Mouse (Mus musculus) forebrain, embryonic 11.5 days (tissue): Measurements from ENCODE around the gene Mea1. TPM values are rescaled to one million over a fixed set of nuclear protein-coding genes. Genes with fewer than 3 reads are reported as not detected.

Source experiments
- ATAC-seq: fragments of 200-750 bp; cut with Nextera tagmentation; replicated peaks from 2 replicates; pipeline ENCODE4 v1.8.0; 2017; ENCODE audit warnings: moderate TSS enrichment; ENCODE audit not compliant: low FRiP score
- DNase-seq: peaks from one replicate; pipeline ENCODE4 v3.0.0-alpha.2; 2017; ENCODE audit warnings: low spot score
- H3K27ac ChIP-seq: fragments of 300-500 bp; sonication (generic); 2 replicates; pipeline ENCODE4 v1.5.1; 2014; ENCODE audit warnings: low read depth, low read length
- H3K27me3 ChIP-seq: fragments of 300-500 bp; sonication (generic); 2 replicates; pipeline ENCODE4 v1.6.1; 2014; ENCODE audit warnings: mild to moderate bottlenecking, low read length, mixed read lengths; ENCODE audit not compliant: control insufficient read depth, insufficient read depth
- H3K36me3 ChIP-seq: fragments of 300-500 bp; sonication (generic); 2 replicates; pipeline ENCODE4 v1.6.1; 2014; ENCODE audit warnings: mild to moderate bottlenecking, low read length, moderate library complexity, mixed read lengths; ENCODE audit not compliant: control insufficient read depth, insufficient read depth
- H3K4me1 ChIP-seq: fragments of 300-500 bp; sonication (generic); replicated peaks from 2 replicates; pipeline ENCODE4 v1.6.1; 2014; ENCODE audit warnings: low read length, mixed read lengths; ENCODE audit not compliant: control insufficient read depth, insufficient read depth
- H3K4me2 ChIP-seq: fragments of 300-500 bp; sonication (generic); 2 replicates; pipeline ENCODE4 v1.6.1; 2014; ENCODE audit warnings: low read depth, mild to moderate bottlenecking, low read length, moderate library complexity, mixed read lengths; ENCODE audit not compliant: severe bottlenecking
- H3K4me3 ChIP-seq: fragments of 300-500 bp; sonication (generic); 2 replicates; pipeline ENCODE4 v1.5.1; 2014; ENCODE audit warnings: low read depth, low read length
- H3K9ac ChIP-seq: fragments of 300-500 bp; sonication (generic); 2 replicates; pipeline ENCODE4 v1.6.1; 2014; ENCODE audit warnings: low read length
- H3K9me3 ChIP-seq: fragments of 300-500 bp; sonication (generic); 2 replicates; pipeline ENCODE4 v1.6.1; 2016; ENCODE audit warnings: low read length, mixed read lengths; ENCODE audit not compliant: control insufficient read depth
- WGBS: fragments of 180-500 bp; shearing (Covaris S2); extraction: QIAGEN DNeasy Blood & Tissue Kit; methylation state at CpG from one replicate; pipeline ENCODE4 v1.1.7; 2014; 5-methylcytosine and 5-hydroxymethylcytosine counted together
- polyA plus RNA-seq: library from polyadenylated mRNA; unstranded; fragments of >200 nt; fragmentation: Nextera tagmentation; extraction: Ambion mirVana; gene quantifications from 2 replicates; pipeline ENCODE4 v1.2.1, GENCODE M21; 2014

Gene Mea1
- polyA plus RNA-seq, 1 experiment from 2014 or later: 167 TPM

DNA sequence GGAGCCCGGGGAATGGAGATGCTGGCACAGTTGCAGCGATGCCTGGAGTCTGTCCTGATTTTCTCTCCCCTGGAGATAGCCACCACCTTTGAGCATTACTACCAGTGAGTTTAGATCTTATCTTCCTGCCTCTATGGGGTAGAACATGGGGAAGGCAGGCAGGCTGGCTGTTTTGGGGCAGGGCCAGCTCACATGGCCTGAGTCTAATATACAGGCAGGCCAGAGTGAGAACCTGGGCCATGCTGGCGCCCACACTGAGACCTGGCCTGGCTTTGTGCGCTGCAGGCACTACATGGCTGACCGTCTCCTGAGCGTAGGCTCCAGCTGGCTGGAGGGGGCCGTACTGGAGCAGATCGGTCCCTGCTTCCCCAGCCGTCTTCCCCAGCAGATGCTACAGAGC lies 17.2 kb upstream of the Mea1 start:
- H3K9ac ChIP-seq: no peak overlapping the region
- H3K4me1 ChIP-seq: no peaks in the 10 kb centered on the region
- DNase-seq: no peak
- H3K9me3 ChIP-seq: no peaks in the 10 kb centered on the region
- ATAC-seq: no peak
- no peak overlapping the region for H3K4me2 ChIP-seq
- peaks cover 27% of the 10 kb centered on the region for H3K36me3 ChIP-seq
- no peak overlapping the region for H3K4me3 ChIP-seq
- WGBS: 96% methylated on average over 9 of the region's 9 CpGs
- H3K27me3 ChIP-seq: no peaks in the 10 kb centered on the region
- no peak overlapping the region for H3K27ac ChIP-seq

DNA sequence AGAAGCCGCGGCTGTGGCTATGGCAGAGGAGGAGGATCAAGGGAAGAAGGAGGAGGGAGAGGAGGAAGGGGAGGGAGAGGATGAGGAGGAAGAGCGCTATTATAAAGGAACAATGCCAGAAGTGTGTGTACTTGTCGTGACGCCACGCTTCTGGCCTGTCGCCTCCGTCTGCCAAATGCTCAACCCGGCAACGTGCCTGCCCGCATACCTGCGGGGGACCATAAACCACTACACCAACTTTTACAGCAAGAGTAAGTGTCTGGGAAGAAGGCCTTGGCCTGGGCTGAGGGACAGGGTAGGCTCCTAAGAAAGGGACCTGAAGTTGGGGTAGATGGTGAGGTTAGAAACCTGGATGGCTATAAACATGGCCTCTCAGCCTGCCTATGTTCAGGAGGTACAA lies 16.6 kb upstream of the Mea1 start:
- no peaks in the 10 kb centered on the region for H3K4me1 ChIP-seq
- WGBS: 97% methylated on average over 12 of the region's 12 CpGs
- no peak for DNase-seq
- no peak overlapping the region for H3K4me3 ChIP-seq
- ATAC-seq: no peak
- H3K9ac ChIP-seq: no peak overlapping the region
- no peaks in the 10 kb centered on the region for H3K9me3 ChIP-seq
- no peaks in the 10 kb centered on the region for H3K27me3 ChIP-seq
- H3K27ac ChIP-seq: no peak overlapping the region
- no peak overlapping the region for H3K4me2 ChIP-seq
- H3K36me3 ChIP-seq: peaks cover 29% of the 10 kb centered on the region

DNA sequence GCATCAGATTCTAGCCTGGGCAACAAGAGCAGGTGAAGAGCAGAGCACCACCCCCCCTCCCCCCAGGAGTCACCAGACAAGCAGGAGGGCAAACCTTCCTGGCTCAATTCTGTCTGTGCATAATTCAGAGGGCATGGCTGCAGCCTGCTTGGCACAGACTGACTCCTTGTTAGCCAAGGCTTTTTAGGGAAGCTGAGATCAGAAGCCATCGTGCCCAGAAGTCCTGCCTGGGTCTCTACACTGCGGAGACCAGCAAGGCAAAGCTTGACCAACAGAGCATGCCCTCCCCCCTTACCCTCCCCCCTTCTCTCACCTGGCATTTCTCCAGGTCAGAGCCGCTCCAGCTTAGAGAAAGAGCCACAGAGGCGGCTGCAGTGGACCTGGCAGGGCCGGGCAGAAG lies 15.9 kb upstream of the Mea1 start:
- DNase-seq: no peak
- no peak overlapping the region for H3K4me3 ChIP-seq
- H3K4me2 ChIP-seq: no peak overlapping the region
- H3K9me3 ChIP-seq: no peaks in the 10 kb centered on the region
- WGBS: 97% methylated on average over 5 of the region's 5 CpGs
- no peak for ATAC-seq
- H3K27me3 ChIP-seq: no peaks in the 10 kb centered on the region
- H3K9ac ChIP-seq: no peak overlapping the region
- peaks cover 25% of the 10 kb centered on the region for H3K36me3 ChIP-seq
- H3K4me1 ChIP-seq: no peaks in the 10 kb centered on the region
- H3K27ac ChIP-seq: no peak overlapping the region

DNA sequence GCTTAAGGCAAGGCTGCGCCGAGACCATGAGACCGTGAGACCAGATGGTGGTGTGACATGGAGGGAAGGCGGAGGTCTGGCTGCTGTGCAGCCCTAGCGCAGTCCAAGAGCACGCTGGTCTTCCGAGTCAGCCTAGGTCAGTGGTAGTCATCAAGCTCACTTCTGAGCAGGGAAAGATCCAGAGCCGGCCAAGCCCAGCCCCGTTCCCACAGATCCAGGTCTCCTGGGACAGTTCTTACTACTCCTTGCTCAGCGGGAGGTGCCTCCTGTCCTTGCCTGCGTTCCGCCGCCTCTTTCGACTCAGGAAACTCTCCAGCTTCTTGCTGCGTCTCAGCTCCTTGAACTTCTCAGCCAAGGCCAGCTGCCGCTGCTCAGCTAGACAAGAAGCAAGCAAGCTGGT lies 10.9 kb upstream of the Mea1 start:
- DNase-seq: no peak
- Histone ChIP-seq H3K4me1 (no peaks in the 10 kb centered on the region), H3K27ac (no peak overlapping the region), H3K4me3 (no peak overlapping the region), H3K27me3 (no peaks in the 10 kb centered on the region), H3K36me3 (peaks cover 18% of the 10 kb centered on the region), H3K9ac (no peak overlapping the region), H3K9me3 (no peaks in the 10 kb centered on the region), H3K4me2 (no peak overlapping the region)
- ATAC-seq: no peak
- 95% methylated on average over 16 of the region's 16 CpGs for WGBS

DNA sequence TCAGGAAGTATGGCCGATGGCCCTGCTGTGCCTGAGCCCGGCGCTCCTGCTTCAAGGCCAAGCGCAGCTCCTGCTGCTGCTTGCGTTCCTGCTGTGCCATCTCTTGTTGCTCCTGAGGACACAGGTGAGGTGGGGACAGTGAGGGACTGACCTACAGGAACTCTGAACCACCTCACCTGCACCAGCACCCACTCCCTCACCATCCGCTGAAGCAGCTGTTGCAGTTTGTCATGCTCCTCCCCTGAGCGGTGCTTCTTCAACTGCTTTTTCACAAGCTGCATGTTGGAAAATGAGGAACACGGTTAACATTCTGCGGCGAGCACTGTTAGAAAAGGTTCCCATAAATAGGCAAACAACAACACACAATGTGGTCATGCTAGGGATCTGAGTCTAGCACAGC lies 8.7 kb upstream of the Mea1 start:
- WGBS: 96% methylated on average over 10 of the region's 10 CpGs
- H3K9ac ChIP-seq: no peak overlapping the region
- peaks cover 12% of the 10 kb centered on the region for H3K36me3 ChIP-seq
- H3K4me3 ChIP-seq: no peak overlapping the region
- H3K4me1 ChIP-seq: peaks cover 6% of the 10 kb centered on the region
- no peak overlapping the region for H3K4me2 ChIP-seq
- ATAC-seq (no peak), DNase-seq (no peak)
- H3K9me3 ChIP-seq: no peaks in the 10 kb centered on the region
- no peak overlapping the region for H3K27ac ChIP-seq
- no peaks in the 10 kb centered on the region for H3K27me3 ChIP-seq

DNA sequence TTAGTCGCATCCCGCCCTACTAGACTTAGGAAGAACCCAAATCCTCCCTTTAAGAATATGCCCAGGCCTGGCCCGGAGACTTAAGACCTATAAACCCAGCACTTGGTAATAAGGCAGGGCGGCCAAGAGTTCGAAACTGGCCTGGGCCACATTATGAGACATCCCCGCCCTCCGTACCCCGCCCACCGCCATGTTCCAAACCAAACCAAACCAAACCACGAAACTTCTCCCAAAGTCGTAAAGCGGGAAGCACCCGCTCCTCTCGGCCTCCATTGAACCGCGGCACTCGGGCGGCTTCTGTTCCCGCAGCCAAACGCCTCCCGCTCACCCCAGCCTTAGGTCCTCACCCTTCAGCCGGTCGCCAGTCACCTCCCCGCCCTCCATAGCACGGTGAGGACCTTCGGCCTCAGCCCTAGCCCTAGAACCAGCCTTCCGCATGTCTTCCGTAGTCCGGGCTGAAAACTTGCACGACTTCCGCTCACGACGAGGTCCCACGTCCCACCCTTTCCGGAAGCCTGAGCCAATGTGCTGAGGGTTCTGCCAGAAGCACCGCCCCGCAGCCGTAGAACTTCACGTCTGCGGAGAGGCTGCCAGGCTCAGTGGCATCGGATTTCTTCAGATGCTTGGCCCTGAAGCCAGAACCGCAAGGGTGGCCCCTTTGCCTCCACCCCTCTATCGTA lies 4.6 kb upstream of the Mea1 start, which contains the start of gene Rrp36:
Rrp36 (minus strand) TSS at position 503 of the 680 bp plus-strand sequence.
- H3K36me3 ChIP-seq: peaks cover 13% of the 10 kb centered on the region
- H3K4me1 ChIP-seq: peaks cover 6% of the 10 kb centered on the region
- peak within 1 kb of the TSS; percentile 73 for H3K4me2 ChIP-seq
- peak; percentile 93 for DNase-seq
- H3K9ac ChIP-seq: peak within 1 kb of the TSS; percentile 78
- H3K27me3 ChIP-seq: no peaks in the 10 kb centered on the region
- 1% methylated on average over 43 of the region's 43 CpGs for WGBS
- H3K27ac ChIP-seq: peak within 1 kb of the TSS; percentile 57
- ATAC-seq: peak; percentile 89
- H3K4me3 ChIP-seq: peak within 1 kb of the TSS; percentile 80
- H3K9me3 ChIP-seq: no peaks in the 10 kb centered on the region

DNA sequence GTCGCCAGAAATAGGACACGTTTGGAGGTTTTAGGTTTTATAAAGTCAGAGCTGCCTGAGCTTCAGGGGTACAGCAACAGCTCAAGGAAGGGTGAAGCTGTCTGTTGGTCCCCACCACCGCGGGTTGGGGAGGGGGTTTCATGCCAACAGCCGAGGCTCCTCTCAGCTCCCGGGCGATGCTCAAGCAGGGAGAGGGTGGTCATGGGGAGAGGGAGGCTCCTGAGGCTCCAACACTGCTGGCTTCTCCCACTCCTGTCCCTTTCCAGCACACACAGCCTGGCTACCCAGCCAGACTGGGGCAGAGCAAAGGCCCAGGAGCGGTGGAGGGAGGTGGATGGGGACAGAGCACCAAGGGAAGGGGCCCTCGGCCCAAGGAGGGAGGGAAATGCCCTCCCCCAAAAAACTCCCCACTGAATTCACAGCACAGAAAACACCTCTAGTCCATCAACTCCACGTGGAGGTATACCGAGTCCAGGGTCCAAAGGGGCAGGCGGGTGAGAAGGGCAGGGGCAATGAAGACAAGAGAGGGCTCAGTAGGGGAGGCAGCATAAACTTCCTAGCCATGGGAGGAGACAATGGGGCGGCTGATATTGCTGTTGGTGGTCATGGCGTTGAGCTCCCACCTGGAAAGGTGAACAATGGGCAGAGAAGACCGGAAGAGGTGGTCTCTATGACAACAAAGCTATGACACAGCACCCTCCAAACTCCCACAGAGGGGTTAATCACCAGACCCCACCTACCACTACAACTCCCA lies 3.9 kb upstream of the Mea1 start:
- peak overlapping the region; percentile 57 for H3K27ac ChIP-seq
- peak overlapping the region; percentile 80 for H3K4me3 ChIP-seq
- 21% methylated on average over 15 of the region's 15 CpGs for WGBS
- peak overlapping the region; percentile 73 for H3K4me2 ChIP-seq
- no peaks in the 10 kb centered on the region for H3K27me3 ChIP-seq
- no peak for DNase-seq
- no peaks in the 10 kb centered on the region for H3K9me3 ChIP-seq
- peaks cover 8% of the 10 kb centered on the region for H3K4me1 ChIP-seq
- H3K9ac ChIP-seq: peak overlapping the region; percentile 78
- ATAC-seq: peak; percentile 34
- peaks cover 6% of the 10 kb centered on the region for H3K36me3 ChIP-seq

DNA sequence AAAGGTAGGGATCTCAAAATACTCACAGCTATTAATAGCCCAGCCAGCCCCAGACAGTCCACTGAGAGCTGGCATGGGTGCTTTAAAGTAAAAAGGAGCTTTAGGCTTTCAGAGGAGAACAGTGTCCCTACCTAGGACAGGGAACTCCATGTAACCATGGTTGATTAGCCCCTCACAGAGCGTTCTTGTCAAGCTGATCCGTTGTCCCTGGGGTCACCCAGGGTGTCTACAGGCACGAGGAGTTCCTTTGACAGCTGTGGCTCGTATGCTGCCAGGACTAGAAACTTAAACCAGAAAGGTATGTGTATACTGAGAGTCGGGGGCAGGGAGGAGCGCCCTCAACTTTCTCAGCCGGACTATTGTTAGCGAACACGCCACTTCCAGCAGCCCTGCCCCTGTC lies 318 bp downstream of the Mea1 start:
- Histone ChIP-seq H3K36me3 (peaks cover 8% of the 10 kb centered on the region), H3K4me1 (peaks cover 13% of the 10 kb centered on the region), H3K9me3 (no peaks in the 10 kb centered on the region), H3K27me3 (no peaks in the 10 kb centered on the region), H3K4me3 (no peak overlapping the region), H3K4me2 (peak overlapping the region; percentile 60), H3K27ac (no peak overlapping the region), H3K9ac (peak overlapping the region; percentile 64)
- no peak for DNase-seq
- no peak for ATAC-seq
- WGBS: 69% methylated on average over 9 of the region's 9 CpGs
